Mouse (Mus musculus): Measurements from ENCODE around the gene Pagr1a. TPM values are rescaled to one million over a fixed set of nuclear protein-coding genes. Genes with fewer than 3 reads are reported as not detected.

Gene Pagr1a
- polyA plus RNA-seq, 1 experiment = 22.3 TPM

DNA sequence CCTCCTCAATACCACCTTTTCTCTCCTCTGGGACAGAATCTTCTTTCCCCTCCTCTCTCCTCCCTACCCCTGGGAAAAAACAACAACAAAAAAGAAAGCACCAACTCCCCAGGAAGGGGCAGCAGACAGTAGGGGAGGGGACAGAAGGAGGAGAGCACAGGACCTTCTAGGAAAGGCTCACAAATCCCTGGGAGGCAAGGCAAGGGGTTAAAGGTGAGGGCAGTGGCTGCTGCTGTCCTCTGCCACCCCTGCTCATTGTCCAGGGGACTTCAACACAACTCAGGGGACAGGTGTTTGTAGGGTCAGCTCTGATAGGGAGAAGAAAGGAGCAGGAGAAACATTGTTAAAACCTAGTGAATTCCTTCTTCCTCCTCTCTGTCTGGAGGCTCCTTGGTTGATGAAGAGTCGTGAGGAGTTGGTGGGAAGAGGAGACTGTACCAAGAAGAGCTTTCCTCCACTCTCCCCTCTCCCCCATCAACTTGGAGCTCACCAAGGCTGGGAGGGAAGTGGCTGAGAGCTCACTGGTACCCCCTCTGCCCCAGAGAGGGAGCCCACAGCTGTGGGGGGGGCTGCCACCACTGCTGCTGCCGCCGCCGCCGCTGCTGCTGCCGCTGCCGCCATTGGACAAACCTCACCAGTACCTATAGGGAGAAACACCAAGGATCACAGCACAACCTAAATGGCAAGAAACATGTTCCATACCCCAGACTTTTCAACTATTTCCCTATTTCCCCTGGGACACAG lies 5.5 kb upstream of the Pagr1a start:
- H3K4me3 ChIP-seq (ENCODE audit: insufficient read depth, poor library complexity, severe bottlenecking) = no peak overlapping the region

DNA sequence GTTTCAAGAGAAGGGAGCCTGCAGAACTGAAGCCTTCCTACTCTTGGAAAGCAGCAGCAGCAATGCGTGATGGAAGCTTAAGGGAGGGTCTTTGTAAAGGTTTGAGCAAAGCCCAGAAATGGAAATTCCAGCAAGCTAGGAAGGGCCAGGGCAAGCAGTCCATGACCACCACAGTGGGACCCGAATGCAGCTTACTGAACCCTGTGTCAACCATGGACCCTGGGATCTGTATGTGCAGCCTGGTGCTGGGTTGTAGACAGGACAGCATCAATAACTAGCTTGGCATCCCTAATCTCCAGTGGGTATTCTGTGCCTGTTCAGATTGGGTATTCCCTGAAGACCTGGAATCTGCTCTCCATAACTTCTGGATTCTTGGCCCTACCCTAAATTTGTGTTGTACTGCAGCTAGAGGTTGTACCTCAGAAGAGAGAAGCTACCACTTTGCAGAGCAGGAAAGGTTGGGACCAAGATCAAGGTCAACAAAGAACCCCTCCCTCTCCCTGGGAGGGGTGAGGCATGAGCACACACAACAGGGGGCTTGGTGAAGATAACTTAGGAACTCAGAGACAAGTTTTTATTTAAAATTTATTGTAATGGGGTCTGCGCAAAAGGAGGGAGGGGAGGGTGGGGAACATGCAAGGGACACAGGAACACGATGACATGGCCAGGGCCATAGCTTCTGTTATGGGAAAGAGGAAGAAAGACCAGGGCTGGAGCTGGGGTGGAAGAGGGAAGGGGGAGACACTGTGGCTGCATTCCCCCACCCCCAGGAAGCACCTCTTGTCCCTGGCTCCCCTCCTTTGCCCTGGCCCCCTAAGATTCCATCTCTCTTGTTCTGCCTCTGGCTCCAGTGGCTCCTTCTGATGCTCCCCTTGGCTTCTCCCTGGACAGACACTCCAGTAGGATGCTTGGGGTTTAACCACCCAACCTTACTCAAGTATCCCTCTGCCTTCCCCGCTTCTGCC lies 4.7 kb upstream of the Pagr1a start:
- Histone ChIP-seq H3K79me3 (ENCODE audit: low read depth) (peaks cover 20% of the 10 kb centered on the region), H3K36me3 (ENCODE audit: control insufficient read depth, insufficient read depth) (peaks cover 27% of the 10 kb centered on the region), H3ac (ENCODE audit: control insufficient read depth, insufficient read length, low read depth) (no peak overlapping the region), H3K27me3 (ENCODE audit: control insufficient read depth, insufficient read depth, insufficient read length) (no peaks in the 10 kb centered on the region), H3K4me3 (ENCODE audit: insufficient read depth, poor library complexity, severe bottlenecking) (no peak overlapping the region), H3K79me2 (ENCODE audit: control insufficient read depth, insufficient read depth) (peaks cover 33% of the 10 kb centered on the region)
- TF ChIP-seq CEBPB (IDR thresholded peaks at IDR 0.05; ENCODE audit: low read depth) (no peak), MAX (IDR thresholded peaks at IDR 0.05) (no peak), MYOD1 (IDR thresholded peaks at IDR 0.05; ENCODE audit: control insufficient read depth, insufficient read length, low read depth) (no peak), USF1 (IDR thresholded peaks at IDR 0.05; ENCODE audit: low read depth) (no peak), MYOG (IDR thresholded peaks at IDR 0.05; ENCODE audit: control insufficient read depth, extremely low read depth, insufficient read length) (no peak), FOSL1 (IDR thresholded peaks at IDR 0.05; ENCODE audit: insufficient read depth, low read length, poor library complexity, severe bottlenecking) (no peak), CTCF (IDR thresholded peaks at IDR 0.05; ENCODE audit: control insufficient read depth, insufficient read depth, insufficient read length) (no peak)

More for the DNA sequence above, 5.5 kb upstream of the Pagr1a start:
- peaks cover 33% of the 10 kb centered on the region for H3K79me2 ChIP-seq (ENCODE audit: control insufficient read depth, insufficient read depth)
- TF ChIP-seq CTCF (IDR thresholded peaks at IDR 0.05; ENCODE audit: control insufficient read depth, insufficient read depth, insufficient read length) (no peak), FOSL1 (IDR thresholded peaks at IDR 0.05; ENCODE audit: insufficient read depth, low read length, poor library complexity, severe bottlenecking) (no peak), MYOD1 (IDR thresholded peaks at IDR 0.05; ENCODE audit: control insufficient read depth, insufficient read length, low read depth) (no peak), CEBPB (IDR thresholded peaks at IDR 0.05; ENCODE audit: low read depth) (no peak), MYOG (IDR thresholded peaks at IDR 0.05; ENCODE audit: control insufficient read depth, extremely low read depth, insufficient read length) (no peak), USF1 (IDR thresholded peaks at IDR 0.05; ENCODE audit: low read depth) (no peak), MAX (IDR thresholded peaks at IDR 0.05) (no peak)
- H3K79me3 ChIP-seq (ENCODE audit: low read depth) = peaks cover 20% of the 10 kb centered on the region
- H3K36me3 ChIP-seq (ENCODE audit: control insufficient read depth, insufficient read depth) = peaks cover 27% of the 10 kb centered on the region
- no peak overlapping the region for H3ac ChIP-seq (ENCODE audit: control insufficient read depth, insufficient read length, low read depth)
- no peaks in the 10 kb centered on the region for H3K27me3 ChIP-seq (ENCODE audit: control insufficient read depth, insufficient read depth, insufficient read length)

- TF ChIP-seq USF1 (IDR thresholded peaks at IDR 0.05; ENCODE audit: low read depth) (no peak), CEBPB (IDR thresholded peaks at IDR 0.05; ENCODE audit: low read depth) (no peak), MAX (IDR thresholded peaks at IDR 0.05) (no peak), FOSL1 (IDR thresholded peaks at IDR 0.05; ENCODE audit: insufficient read depth, low read length, poor library complexity, severe bottlenecking) (no peak), CTCF (IDR thresholded peaks at IDR 0.05; ENCODE audit: control insufficient read depth, insufficient read depth, insufficient read length) (no peak), MYOD1 (IDR thresholded peaks at IDR 0.05; ENCODE audit: control insufficient read depth, insufficient read length, low read depth) (no peak), MYOG (IDR thresholded peaks at IDR 0.05; ENCODE audit: control insufficient read depth, extremely low read depth, insufficient read length) (no peak)
- Histone ChIP-seq H3K27me3 (ENCODE audit: control insufficient read depth, insufficient read depth, insufficient read length) (no peaks in the 10 kb centered on the region), H3ac (ENCODE audit: control insufficient read depth, insufficient read length, low read depth) (no peak within 1 kb of the TSS), H3K79me3 (ENCODE audit: low read depth) (peaks cover 20% of the 10 kb centered on the region), H3K79me2 (ENCODE audit: control insufficient read depth, insufficient read depth) (peaks cover 33% of the 10 kb centered on the region), H3K36me3 (ENCODE audit: control insufficient read depth, insufficient read depth) (peaks cover 27% of the 10 kb centered on the region), H3K4me3 (ENCODE audit: insufficient read depth, poor library complexity, severe bottlenecking) (no peak within 1 kb of the TSS)
Measured at GRCm38 (mm10) chr7:127020901-127021562, 3.9 kb upstream of the Pagr1a start, which contains the start of the genes Gm42742 and Prrt2. Gene Gm42742 (minus strand): TSS chr7:127021097. Gene Prrt2 (minus strand): TSS chr7:127021211.

GRCm38 (mm10) chr7:127020491-127020890 lies 3.3 kb upstream of the Pagr1a start:
- H3ac ChIP-seq (ENCODE audit: control insufficient read depth, insufficient read length, low read depth) = no peak overlapping the region

DNA sequence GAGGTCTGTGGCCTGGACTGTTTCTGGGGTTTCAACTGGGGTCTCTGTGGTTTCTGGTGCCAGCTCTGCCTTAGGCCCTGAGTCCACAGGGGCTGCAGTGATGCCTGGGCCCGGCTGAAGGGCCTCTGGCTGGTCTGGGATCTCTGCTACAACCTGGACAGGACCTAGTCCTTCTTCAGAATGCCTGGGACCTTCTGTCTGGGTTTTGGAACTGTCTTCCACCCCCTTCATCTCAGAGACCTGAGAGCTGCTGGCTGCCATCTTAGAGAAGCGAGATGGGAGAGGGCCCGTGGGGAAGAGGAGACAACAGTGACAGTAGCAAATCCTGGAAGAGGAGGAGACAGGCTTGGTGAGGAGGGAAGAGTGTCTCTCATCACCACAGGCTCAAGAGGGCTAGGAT lies 2.9 kb upstream of the Pagr1a start:
- Histone ChIP-seq H3K79me2 (ENCODE audit: control insufficient read depth, insufficient read depth) (peaks cover 34% of the 10 kb centered on the region), H3K36me3 (ENCODE audit: control insufficient read depth, insufficient read depth) (peaks cover 35% of the 10 kb centered on the region), H3ac (ENCODE audit: control insufficient read depth, insufficient read length, low read depth) (no peak overlapping the region), H3K27me3 (ENCODE audit: control insufficient read depth, insufficient read depth, insufficient read length) (no peaks in the 10 kb centered on the region), H3K4me3 (ENCODE audit: insufficient read depth, poor library complexity, severe bottlenecking) (no peak overlapping the region), H3K79me3 (ENCODE audit: low read depth) (peaks cover 22% of the 10 kb centered on the region)
- TF ChIP-seq CTCF (IDR thresholded peaks at IDR 0.05; ENCODE audit: control insufficient read depth, insufficient read depth, insufficient read length) (no peak), CEBPB (IDR thresholded peaks at IDR 0.05; ENCODE audit: low read depth) (no peak), MAX (IDR thresholded peaks at IDR 0.05) (no peak), FOSL1 (IDR thresholded peaks at IDR 0.05; ENCODE audit: insufficient read depth, low read length, poor library complexity, severe bottlenecking) (no peak), USF1 (IDR thresholded peaks at IDR 0.05; ENCODE audit: low read depth) (no peak), MYOD1 (IDR thresholded peaks at IDR 0.05; ENCODE audit: control insufficient read depth, insufficient read length, low read depth) (no peak), MYOG (IDR thresholded peaks at IDR 0.05; ENCODE audit: control insufficient read depth, extremely low read depth, insufficient read length) (no peak)

More at GRCm38 (mm10) chr7:127020491-127020890, 3.3 kb upstream of the Pagr1a start:
- TF ChIP-seq USF1 (IDR thresholded peaks at IDR 0.05; ENCODE audit: low read depth) = no peak
- TF ChIP-seq FOSL1 (IDR thresholded peaks at IDR 0.05; ENCODE audit: insufficient read depth, low read length, poor library complexity, severe bottlenecking) = no peak
- no peak for TF ChIP-seq CTCF (IDR thresholded peaks at IDR 0.05; ENCODE audit: control insufficient read depth, insufficient read depth, insufficient read length)
- no peak for TF ChIP-seq MYOD1 (IDR thresholded peaks at IDR 0.05; ENCODE audit: control insufficient read depth, insufficient read length, low read depth)
- TF ChIP-seq MAX (IDR thresholded peaks at IDR 0.05) = no peak
- TF ChIP-seq CEBPB (IDR thresholded peaks at IDR 0.05; ENCODE audit: low read depth) = no peak
- no peak for TF ChIP-seq MYOG (IDR thresholded peaks at IDR 0.05; ENCODE audit: control insufficient read depth, extremely low read depth, insufficient read length)
- Histone ChIP-seq H3K36me3 (ENCODE audit: control insufficient read depth, insufficient read depth) (peaks cover 30% of the 10 kb centered on the region), H3K27me3 (ENCODE audit: control insufficient read depth, insufficient read depth, insufficient read length) (no peaks in the 10 kb centered on the region), H3K79me2 (ENCODE audit: control insufficient read depth, insufficient read depth) (peaks cover 34% of the 10 kb centered on the region), H3K4me3 (ENCODE audit: insufficient read depth, poor library complexity, severe bottlenecking) (no peak overlapping the region), H3K79me3 (ENCODE audit: low read depth) (peaks cover 23% of the 10 kb centered on the region)

Data from C2C12 (cell line).